Mouse (Mus musculus): ENCODE results near the gene 9230102O04Rik. TPM values are rescaled to one million over a fixed set of nuclear protein-coding genes. Genes with fewer than 3 reads are reported as not detected.

9230102O04Rik gene
- total RNA-seq, 2 experiments from 2014 or later = not detected

GRCm38 (mm10) chr2:9877326-9877690, 12.0 kb downstream of the 9230102O04Rik start:
- Histone ChIP-seq H3K27ac (no peak overlapping the region), H3K4me3 (no peak overlapping the region)
- DNase-seq (ENCODE audit: extremely low spot score in 1 of 2, low spot score in 2 of 2) = no peak
- TF ChIP-seq CTCF (IDR thresholded peaks at IDR 0.05) = no peak
- intact Hi-C loops (cut with DNase I) = loop anchor here (2.0 to 10.0 kb wide), 3 partner anchors 17 to 1123 kb away; partner anchors contain the start of gene Sfmbt2

DNA sequence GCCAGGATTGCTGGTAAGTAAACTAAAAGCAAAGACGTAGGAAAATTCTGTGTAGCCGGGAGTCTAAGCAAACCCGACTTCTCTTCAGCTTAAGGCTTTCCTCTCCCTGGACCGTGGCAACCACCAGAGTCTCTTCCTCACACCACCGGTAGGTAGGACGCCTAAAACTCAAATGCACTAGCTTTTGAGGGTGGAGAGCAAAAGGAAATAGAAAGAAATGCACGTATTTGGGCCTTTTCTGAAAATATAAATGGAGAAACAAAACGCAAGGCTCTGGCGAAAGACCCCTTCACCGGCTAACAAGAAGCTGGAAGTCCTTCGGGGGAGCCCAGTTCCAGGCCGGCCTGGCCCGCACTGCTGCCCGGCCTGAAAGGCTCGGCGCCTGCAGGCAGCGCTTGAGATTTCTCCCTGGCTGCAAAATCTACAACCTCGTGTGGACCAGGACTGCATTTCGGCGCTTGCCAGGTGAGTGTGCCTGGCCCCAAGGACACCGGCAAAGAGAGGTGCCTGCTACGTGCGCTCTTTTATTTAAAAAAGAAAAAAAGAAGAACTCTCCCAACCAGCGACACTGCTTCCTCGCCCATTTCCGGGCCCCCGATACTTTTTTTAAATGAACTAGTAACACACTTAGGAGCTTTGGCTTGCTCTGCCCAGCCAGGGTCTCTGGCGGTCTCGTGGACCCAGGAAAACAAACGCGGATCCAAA, 12.6 kb downstream of the 9230102O04Rik start:
- TF ChIP-seq CTCF (IDR thresholded peaks at IDR 0.05) = no peak
- H3K27ac ChIP-seq = no peak overlapping the region
- DNase-seq (ENCODE audit: extremely low spot score in 1 of 2, low spot score in 2 of 2) = no peak
- intact Hi-C loops (cut with DNase I) = loop anchor here (2.0 to 10.0 kb wide), 3 partner anchors 18 to 1122 kb away; partner anchors contain the start of gene Sfmbt2
- H3K4me3 ChIP-seq = no peak overlapping the region

DNA sequence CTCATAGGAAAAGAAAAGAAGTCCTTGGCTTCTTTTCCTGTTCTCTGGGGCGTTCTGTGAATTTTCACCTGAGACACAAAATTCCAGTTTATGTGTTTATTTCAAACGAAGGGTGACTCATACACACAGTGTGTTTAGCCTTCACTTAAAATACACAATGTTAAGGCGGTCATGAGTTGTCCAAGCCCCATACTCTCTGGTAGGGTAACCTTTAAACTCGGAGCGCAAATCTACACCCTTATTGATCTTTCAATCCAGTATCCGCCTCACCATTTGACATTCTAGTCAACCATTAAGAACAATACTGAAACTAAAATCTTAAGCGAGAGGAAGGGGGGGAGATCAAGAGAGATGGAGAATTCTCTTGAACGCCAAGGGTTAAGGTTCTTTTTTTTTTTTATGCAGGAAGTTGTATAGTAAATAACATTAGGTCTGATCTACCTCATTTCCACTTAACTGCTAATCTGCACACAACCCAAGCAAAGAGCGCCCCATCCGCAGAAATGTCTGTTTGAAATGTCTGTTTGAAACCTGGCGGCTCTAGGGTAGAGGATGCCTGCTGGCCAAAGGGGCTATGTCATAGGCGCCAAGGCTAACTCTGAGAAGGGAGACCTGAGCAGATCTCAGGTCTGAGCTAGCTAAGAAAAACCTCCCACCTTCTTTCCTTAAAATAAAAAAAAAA, 13.5 kb downstream of the 9230102O04Rik start:
- intact Hi-C loops (cut with DNase I) = loop anchor here (2.0 to 10.0 kb wide), 3 partner anchors 19 to 1121 kb away; partner anchors contain the start of gene Sfmbt2
- Histone ChIP-seq H3K27ac (no peak overlapping the region), H3K4me3 (no peak overlapping the region)
- DNase-seq (ENCODE audit: extremely low spot score in 1 of 2, low spot score in 2 of 2) = no peak
- no peak for TF ChIP-seq CTCF (IDR thresholded peaks at IDR 0.05)

DNA sequence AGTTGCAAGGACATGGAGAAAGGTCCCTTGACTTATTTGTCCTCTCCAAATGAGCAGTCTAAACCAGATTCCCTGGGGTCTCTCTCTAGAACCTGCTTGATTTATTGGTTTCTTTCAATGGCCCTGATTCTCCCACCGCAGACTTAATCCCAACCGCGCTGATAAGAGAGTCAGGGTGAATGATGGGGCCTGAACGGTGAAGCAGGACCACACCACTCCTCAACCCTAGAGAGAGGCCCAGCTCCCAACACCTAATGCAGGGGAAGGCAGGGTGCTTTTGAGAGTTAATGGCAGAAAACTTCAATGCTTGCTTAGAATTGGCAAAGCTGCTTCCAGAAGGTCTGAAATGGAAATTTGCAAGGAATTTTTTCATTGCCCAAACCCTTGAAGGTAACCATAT, 14.1 kb downstream of the 9230102O04Rik start:
- intact Hi-C loops (cut with DNase I) = loop anchor here (5.0 to 10.0 kb wide), 2 partner anchors 497 to 1120 kb away; partner anchors contain the start of gene Sfmbt2
- DNase-seq (ENCODE audit: extremely low spot score in 1 of 2, low spot score in 2 of 2) = no peak
- H3K4me3 ChIP-seq = no peak overlapping the region
- H3K27ac ChIP-seq = no peak overlapping the region
- no peak for TF ChIP-seq CTCF (IDR thresholded peaks at IDR 0.05)

- Histone ChIP-seq H3K27ac (no peak overlapping the region), H3K4me3 (no peak overlapping the region)
- no peak for DNase-seq (ENCODE audit: extremely low spot score in 1 of 2, low spot score in 2 of 2)
- no peak for TF ChIP-seq CTCF (IDR thresholded peaks at IDR 0.05)
- intact Hi-C loops (cut with DNase I) = loop anchor here (5.0 to 10.0 kb wide), 2 partner anchors 498 to 1120 kb away; partner anchors contain the start of gene Sfmbt2
Observed at GRCm38 (mm10) chr2:9874467-9875219, 14.7 kb downstream of the 9230102O04Rik start.

DNA sequence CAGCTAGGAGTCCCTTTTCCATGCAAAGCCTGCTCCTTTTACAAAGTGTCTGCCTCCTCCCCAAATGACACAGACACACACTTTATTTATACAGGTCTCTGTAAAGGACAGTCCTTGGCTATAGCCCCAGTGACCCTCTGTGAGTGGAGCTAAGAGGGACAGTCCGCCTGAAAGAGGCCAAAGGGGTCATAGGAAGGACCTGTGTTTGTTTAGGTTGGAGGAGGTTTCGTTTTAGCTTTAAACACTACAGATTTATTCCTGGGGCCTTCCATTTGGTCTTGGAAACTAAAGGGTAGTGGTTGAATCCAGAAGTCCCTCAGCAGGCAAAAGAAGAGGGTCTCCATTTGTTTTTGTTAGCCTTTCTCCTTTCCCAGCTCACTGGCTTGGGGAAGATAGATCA, 15.6 kb downstream of the 9230102O04Rik start:
- DNase-seq (ENCODE audit: extremely low spot score in 1 of 2, low spot score in 2 of 2) = no peak
- Histone ChIP-seq H3K27ac (no peak overlapping the region), H3K4me3 (no peak overlapping the region)
- intact Hi-C loops (cut with DNase I) = loop anchor here (10.0 kb wide), 1 partner anchor 1119 kb away; no protein-coding TSS in a partner anchor
- no peak for TF ChIP-seq CTCF (IDR thresholded peaks at IDR 0.05)

GRCm38 (mm10) chr2:9872682-9873081, 16.7 kb downstream of the 9230102O04Rik start:
- intact Hi-C loops (cut with DNase I) = loop anchor here (10.0 kb wide), 1 partner anchor 1118 kb away; no protein-coding TSS in a partner anchor
- TF ChIP-seq CTCF (IDR thresholded peaks at IDR 0.05) = no peak
- no peak overlapping the region for H3K27ac ChIP-seq
- no peak overlapping the region for H3K4me3 ChIP-seq
- DNase-seq (ENCODE audit: extremely low spot score in 1 of 2, low spot score in 2 of 2) = no peak

- intact Hi-C loops (cut with DNase I) = loop anchor here (10.0 kb wide), 1 partner anchor 1117 kb away; no protein-coding TSS in a partner anchor
- TF ChIP-seq CTCF (IDR thresholded peaks at IDR 0.05) = no peak
- no peak for DNase-seq (ENCODE audit: extremely low spot score in 1 of 2, low spot score in 2 of 2)
- H3K4me3 ChIP-seq = no peak overlapping the region
- H3K27ac ChIP-seq = no peak overlapping the region
Observed at GRCm38 (mm10) chr2:9871798-9872197, 17.5 kb downstream of the 9230102O04Rik start.

- no peak for TF ChIP-seq CTCF (IDR thresholded peaks at IDR 0.05)
- intact Hi-C loops (cut with DNase I) = loop anchor here (10.0 kb wide), 1 partner anchor 1116 kb away; no protein-coding TSS in a partner anchor
Observed at GRCm38 (mm10) chr2:9871141-9871716, 18.1 kb downstream of the 9230102O04Rik start.

DNA sequence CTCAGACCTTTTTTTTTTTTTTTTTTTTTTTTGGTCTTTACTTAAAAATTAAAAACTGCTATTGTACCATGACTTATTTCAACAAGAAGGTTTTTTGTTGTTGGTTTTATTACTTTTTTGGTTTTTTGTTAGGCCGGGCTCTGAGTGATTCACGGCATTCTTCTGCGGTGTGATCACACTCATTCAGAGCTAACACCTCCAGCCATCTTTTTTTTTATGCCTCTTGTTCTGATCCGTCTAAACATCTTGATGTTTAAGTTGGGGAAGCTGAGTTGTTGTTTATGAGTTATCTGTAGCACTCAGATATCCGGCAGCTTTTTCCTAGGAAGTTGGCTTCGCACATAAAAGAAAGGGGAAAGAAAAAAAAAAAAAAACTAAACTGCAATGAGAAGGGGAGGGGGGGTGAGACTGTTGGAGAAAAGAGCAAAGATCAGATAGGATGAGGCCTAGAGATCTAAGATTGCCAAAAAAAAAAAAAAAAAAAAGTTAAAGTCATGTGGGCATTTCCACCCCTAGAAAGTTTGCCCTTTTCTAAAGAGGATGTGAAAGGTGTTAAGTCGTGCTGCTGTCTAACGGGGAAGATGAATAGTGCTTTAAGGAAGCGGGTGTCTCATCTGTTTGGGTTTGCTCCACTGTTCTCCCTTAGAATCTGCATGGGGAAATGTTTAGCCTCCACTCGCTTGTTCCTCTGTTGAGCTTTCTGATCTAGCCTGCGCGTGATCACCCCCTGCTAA, 22.1 kb downstream of the 9230102O04Rik start:
- intact Hi-C loops (cut with DNase I) = no loop called here
- DNase-seq (ENCODE audit: extremely low spot score in 1 of 2, low spot score in 2 of 2) = no peak
- Histone ChIP-seq H3K27ac (no peak overlapping the region), H3K4me3 (no peak overlapping the region)
- TF ChIP-seq CTCF (IDR thresholded peaks at IDR 0.05) = no peak

More at GRCm38 (mm10) chr2:9871141-9871716, 18.1 kb downstream of the 9230102O04Rik start:
- DNase-seq (ENCODE audit: extremely low spot score in 1 of 2, low spot score in 2 of 2) = no peak
- no peak overlapping the region for H3K4me3 ChIP-seq
- no peak overlapping the region for H3K27ac ChIP-seq

GRCm38 (mm10) chr2:9860698-9861097, 28.6 kb downstream of the 9230102O04Rik start:
- no peak for DNase-seq (ENCODE audit: extremely low spot score in 1 of 2, low spot score in 2 of 2)
- no peak for TF ChIP-seq CTCF (IDR thresholded peaks at IDR 0.05)
- Histone ChIP-seq H3K4me3 (no peak overlapping the region), H3K27ac (no peak overlapping the region)
- intact Hi-C loops (cut with DNase I) = no loop called here
